ENCODE assay signal across 9 mouse cellular contexts in the genomic region with DNA sequence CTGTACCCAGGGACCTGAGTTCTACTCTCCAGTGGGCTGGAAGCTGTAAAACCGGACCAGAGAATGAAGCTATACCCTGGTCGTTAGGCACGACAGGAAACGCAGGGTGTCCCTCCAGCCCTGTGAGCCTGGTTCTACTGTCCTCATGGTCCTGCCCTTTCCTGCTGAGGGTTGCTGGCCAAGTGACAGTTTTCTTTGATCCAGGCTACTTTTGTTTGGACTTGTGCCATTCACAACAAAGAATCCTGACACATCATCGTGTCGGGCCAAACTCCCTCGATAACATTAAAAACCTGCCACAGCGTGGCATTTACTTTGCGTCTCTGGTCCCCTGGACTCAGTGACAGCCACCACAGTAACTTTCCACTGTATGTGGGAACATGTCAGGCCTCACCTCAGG.
DNase-seq lines count a peak whose midpoint lies in the region; ATAC-seq and TF ChIP-seq lines count a peak whose summit lies in the region.
"Had no signal": no experiment of that assay in that cellular context is flagged by ENCODE, and none has a peak within 500 bp of the region (broad histone marks: within the 10 kb centered on the region; RNA-seq: fewer than 3 reads in every experiment).

No protein-coding gene starts in this region.

- peak; percentile 48 for DNase-seq in NIH3T3 (ENCODE audit: low read depth)
- DNase-seq in liver, postnatal 0 days, result peak; percentile 48
- DNase-seq in thymus, postnatal 25 days, result no peak
- no peak for DNase-seq in retina, postnatal 1 day
- DNase-seq in right cerebral cortex, adult 18-20 months, result no peak

- no peaks in the 10 kb centered on the region for H3K36me3 ChIP-seq in intestine, embryonic 15.5 days
- H3K36me3 ChIP-seq in liver, postnatal 0 days (replicated peaks; ENCODE audit: insufficient read depth, low read length), result no peaks in the 10 kb centered on the region
- H3K36me3 ChIP-seq in forebrain, embryonic 15.5 days, result no peaks in the 10 kb centered on the region

- no peaks in the 10 kb centered on the region for H3K27me3 ChIP-seq in intestine, embryonic 15.5 days (replicated peaks)
- H3K27me3 ChIP-seq in liver, postnatal 0 days (ENCODE audit: insufficient read depth, low read length), result no peaks in the 10 kb centered on the region
- no peaks in the 10 kb centered on the region for H3K27me3 ChIP-seq in forebrain, embryonic 15.5 days

- peaks cover 45% of the 10 kb centered on the region for H3K4me1 ChIP-seq in brown adipose tissue, adult 24 weeks (ENCODE audit: control insufficient read depth, insufficient read depth, insufficient read length, low read length)
- peaks cover 45% of the 10 kb centered on the region for H3K4me1 ChIP-seq in intestine, embryonic 15.5 days (replicated peaks)
- H3K4me1 ChIP-seq in liver, postnatal 0 days (ENCODE audit: insufficient read depth), result peaks cover 48% of the 10 kb centered on the region
- H3K4me1 ChIP-seq in forebrain, embryonic 15.5 days, result peaks cover 30% of the 10 kb centered on the region

- no peak overlapping the region for H3K9ac ChIP-seq in intestine, embryonic 15.5 days
- peak overlapping the region; percentile 39; the same call in 1 of the 2 replicates for H3K9ac ChIP-seq in liver, postnatal 0 days (replicated peaks)
- no peak overlapping the region for H3K9ac ChIP-seq in forebrain, embryonic 15.5 days (replicated peaks)
- H3K9ac ChIP-seq: liver, embryonic 14.5 days had no signal

- WGBS in intestine, embryonic 15.5 days, result 59% methylated on average over 9 of the region's 9 CpGs
- 44% methylated on average over 9 of the region's 9 CpGs for WGBS in liver, postnatal 0 days (ENCODE audit: insufficient replicate concordance)
- 39% methylated on average over 9 of the region's 9 CpGs for WGBS in forebrain, embryonic 15.5 days

- H3K27ac ChIP-seq in brown adipose tissue, adult 24 weeks (replicated peaks; ENCODE audit: low read depth, low read length), result peak overlapping the region; percentile 88
- H3K27ac ChIP-seq in intestine, embryonic 15.5 days, result peak overlapping the region; percentile 38
- H3K27ac ChIP-seq in liver, postnatal 0 days (ENCODE audit: low read depth), result peak overlapping the region; percentile 88
- H3K27ac ChIP-seq in forebrain, embryonic 15.5 days (replicated peaks), result no peak overlapping the region
- H3K27ac ChIP-seq: liver, embryonic 14.5 days had no signal

- TF ChIP-seq CTCF in liver, postnatal 0 days (IDR thresholded peaks at IDR 0.05; ENCODE audit: low read depth), result no peak

- TF ChIP-seq EP300 in liver, postnatal 0 days (IDR thresholded peaks at IDR 0.05; ENCODE audit: low read depth), result no peak

- no peaks in the 10 kb centered on the region for H3K9me3 ChIP-seq in intestine, embryonic 15.5 days
- H3K9me3 ChIP-seq in liver, postnatal 0 days (ENCODE audit: low read length), result no peaks in the 10 kb centered on the region
- H3K9me3 ChIP-seq in forebrain, embryonic 15.5 days, result no peaks in the 10 kb centered on the region

- no peak overlapping the region for H3K4me2 ChIP-seq in intestine, embryonic 15.5 days (replicated peaks)
- H3K4me2 ChIP-seq in liver, postnatal 0 days (ENCODE audit: low read depth, low read length), result peak overlapping the region; percentile 49; the same call in 1 of the 2 replicates
- no peak overlapping the region for H3K4me2 ChIP-seq in forebrain, embryonic 15.5 days (replicated peaks)

- ATAC-seq in intestine, embryonic 15.5 days, result no peak
- ATAC-seq in liver, postnatal 0 days, result peak; percentile 40
- ATAC-seq in forebrain, embryonic 15.5 days (replicated peaks), result no peak

- no peak overlapping the region for H3K4me3 ChIP-seq in brown adipose tissue, adult 24 weeks (ENCODE audit: insufficient read depth, low read depth, low read length)
- no peak overlapping the region for H3K4me3 ChIP-seq in intestine, embryonic 15.5 days (replicated peaks)
- no peak overlapping the region for H3K4me3 ChIP-seq in liver, postnatal 0 days (ENCODE audit: low read depth, low read length)
- H3K4me3 ChIP-seq in forebrain, embryonic 15.5 days, result no peak overlapping the region

Comparison
In these comparisons a context has a peak if more than half of its experiments do, and no peak if none do; other contexts are left out.
1. DNase-seq: peak in NIH3T3 (single experiment) and liver, postnatal 0 days (single experiment); none in thymus, postnatal 25 days (single experiment), retina, postnatal 1 day (single experiment) and right cerebral cortex, adult 18-20 months (single experiment).